Mouse (Mus musculus) MEL (cell line): ENCODE results near the gene Taldo1. TPM values are rescaled to one million over a fixed set of nuclear protein-coding genes. Genes with fewer than 3 reads are reported as not detected.

Source experiments
- DNase-seq: peaks from one replicate; pipeline ENCODE4 v3.0.0; 2011; ENCODE audit warnings: low read depth, low spot score
- H3K27ac ChIP-seq: 2 replicates; pipeline ENCODE4 v1.5.1; 2012; ENCODE audit warnings: low read depth, mild to moderate bottlenecking, control low read depth, low read length, moderate library complexity; ENCODE audit not compliant: control insufficient read depth
- H3K27me3 ChIP-seq, 2 experiments: fragments of 150-350 bp in 1 of 2; sonication (generic) in 1 of 2; 2 replicates each; pipeline ENCODE4 v1.6.1; 2012; ENCODE audit warnings: low read length in 2 of 2, mild to moderate bottlenecking in 2 of 2, improper control_type of control experiment in 1 of 2, moderate library complexity in 1 of 2; ENCODE audit not compliant: insufficient read depth in 2 of 2, control insufficient read depth in 1 of 2
- H3K36me3 ChIP-seq, 2 experiments: 2 replicates each; pipeline ENCODE4 v1.6.1; 2012 to 2014; ENCODE audit warnings: low read length in 2 of 2, improper control_type of control experiment in 1 of 2, inconsistent platforms in 1 of 2, mild to moderate bottlenecking in 1 of 2; ENCODE audit not compliant: insufficient read depth in 2 of 2, control insufficient read depth in 1 of 2
- H3K4me1 ChIP-seq, 2 experiments: fragments of 150-350 bp in 1 of 2; sonication (generic) in 1 of 2; 2 replicates each; pipeline ENCODE4 v1.6.1; 2012; ENCODE audit warnings: low read length in 2 of 2, improper control_type of control experiment in 1 of 2, mild to moderate bottlenecking in 1 of 2; ENCODE audit not compliant: insufficient read depth in 2 of 2, control insufficient read depth in 1 of 2
- H3K4me3 ChIP-seq, 2 experiments: fragments of 150-350 bp in 1 of 2; sonication (generic) in 1 of 2; 2 replicates each; pipeline ENCODE4 v1.5.1; 2012; ENCODE audit warnings: low read depth in 2 of 2, low read length in 2 of 2, mild to moderate bottlenecking in 2 of 2, moderate library complexity in 2 of 2, control low read depth in 1 of 2, improper control_type of control experiment in 1 of 2; ENCODE audit not compliant: control insufficient read depth in 1 of 2, insufficient read depth in 1 of 2
- H3K79me2 ChIP-seq: 2 replicates; pipeline ENCODE4 v1.6.1; 2012; ENCODE audit warnings: mild to moderate bottlenecking, low read length, moderate library complexity; ENCODE audit not compliant: control insufficient read depth, poor library complexity, insufficient read depth
- H3K9ac ChIP-seq: 2 replicates; pipeline ENCODE4 v1.6.1; 2012; ENCODE audit warnings: low read depth, mild to moderate bottlenecking, control low read depth, low read length, moderate library complexity; ENCODE audit not compliant: control insufficient read depth, poor library complexity, severe bottlenecking
- H3K9me3 ChIP-seq: fragments of 150-350 bp; sonication (generic); replicated peaks from 2 replicates; pipeline ENCODE4 v1.6.1; 2012; ENCODE audit warnings: mild to moderate bottlenecking, low read length, improper control_type of control experiment, moderate library complexity; ENCODE audit not compliant: insufficient read depth
- CHD1 ChIP-seq: IDR thresholded peaks from 2 replicates; pipeline ENCODE4 v1.6.1; 2012; ENCODE audit warnings: low read depth, mild to moderate bottlenecking, inconsistent platforms, low read length, improper control_type of control experiment
- CTCF ChIP-seq, 3 experiments: IDR thresholded peaks in 2 of 3; conservative IDR thresholded peaks in 1 of 3; 2 replicates each; pipeline ENCODE4 v1.5.1; 2011 to 2012; ENCODE audit warnings: low read length in 3 of 3, low read depth in 2 of 3, mild to moderate bottlenecking in 2 of 3, improper control_type of control experiment in 1 of 3, inconsistent platforms in 1 of 3, mixed read lengths in 1 of 3, moderate library complexity in 1 of 3; ENCODE audit not compliant: control insufficient read depth in 1 of 3, insufficient read depth in 1 of 3, poor library complexity in 1 of 3, severe bottlenecking in 1 of 3
- ELF1 ChIP-seq: IDR thresholded peaks from 2 replicates; pipeline ENCODE4 v1.6.1; 2014; ENCODE audit warnings: low read depth, mild to moderate bottlenecking, inconsistent platforms, low read length, improper control_type of control experiment, moderate library complexity
- EP300 ChIP-seq, 2 experiments: IDR thresholded peaks; 2 replicates each; pipeline ENCODE4 v1.6.1; 2011; ENCODE audit warnings: improper control_type of control experiment in 2 of 2, low read length in 2 of 2, low read depth in 1 of 2, mild to moderate bottlenecking in 1 of 2
- GATA1 ChIP-seq: IDR thresholded peaks from 2 replicates; pipeline ENCODE4 v1.6.1; 2011; ENCODE audit warnings: low read depth, low read length, improper control_type of control experiment
- HCFC1 ChIP-seq: IDR thresholded peaks from 2 replicates; pipeline ENCODE4 v1.6.1; 2012; ENCODE audit warnings: low read depth, mild to moderate bottlenecking, inconsistent platforms, low read length, improper control_type of control experiment, moderate library complexity
- KAT2A ChIP-seq: conservative IDR thresholded peaks from 2 replicates; pipeline ENCODE4 v1.6.1; 2012; ENCODE audit warnings: low read depth, low read length, improper control_type of control experiment, inconsistent platforms
- MAFK ChIP-seq: IDR thresholded peaks from 2 replicates; pipeline ENCODE4 v1.6.1; 2011; ENCODE audit warnings: low read depth, mild to moderate bottlenecking, low read length, improper control_type of control experiment, borderline replicate concordance
- MAZ ChIP-seq: IDR thresholded peaks from 2 replicates; pipeline ENCODE4 v1.6.1; 2012; ENCODE audit warnings: low read depth, mild to moderate bottlenecking, inconsistent platforms, low read length, improper control_type of control experiment
- MEF2A ChIP-seq: IDR thresholded peaks from 2 replicates; pipeline ENCODE4 v1.6.1; 2014; ENCODE audit warnings: low read depth, mild to moderate bottlenecking, inconsistent platforms, low read length, improper control_type of control experiment; ENCODE audit not compliant: poor library complexity, insufficient replicate concordance, severe bottlenecking; ENCODE audit errors: extremely low read depth
- NELFE ChIP-seq: IDR thresholded peaks from 2 replicates; pipeline ENCODE4 v1.6.1; 2011; ENCODE audit warnings: low read depth, low read length, improper control_type of control experiment
- POLR2A ChIP-seq, 2 experiments: IDR thresholded peaks; 2 replicates each; pipeline ENCODE4 v1.6.1; 2011 to 2012; ENCODE audit warnings: low read length in 2 of 2, mild to moderate bottlenecking in 2 of 2, control low read depth in 1 of 2, improper control_type of control experiment in 1 of 2, low read depth in 1 of 2, moderate library complexity in 1 of 2; ENCODE audit not compliant: control insufficient read depth in 1 of 2, insufficient read depth in 1 of 2, poor library complexity in 1 of 2
- RAD21 ChIP-seq: IDR thresholded peaks from 2 replicates; pipeline ENCODE4 v1.6.1; 2011; ENCODE audit warnings: mild to moderate bottlenecking, low read depth, low read length, improper control_type of control experiment
- RCOR1 ChIP-seq: IDR thresholded peaks from 2 replicates; pipeline ENCODE4 v1.6.1; 2012; ENCODE audit warnings: low read depth, mild to moderate bottlenecking, inconsistent platforms, low read length, improper control_type of control experiment
- SIN3A ChIP-seq: IDR thresholded peaks from 2 replicates; pipeline ENCODE4 v1.6.1; 2012; ENCODE audit warnings: low read length, improper control_type of control experiment, inconsistent platforms
- SMC3 ChIP-seq: IDR thresholded peaks from 2 replicates; pipeline ENCODE4 v1.6.1; 2011; ENCODE audit warnings: low read depth, low read length, improper control_type of control experiment
- TBP ChIP-seq: IDR thresholded peaks from 2 replicates; pipeline ENCODE4 v1.8.0; 2011; ENCODE audit warnings: low read depth, low read length, improper control_type of control experiment
- ZMIZ1 ChIP-seq: IDR thresholded peaks from 2 replicates; pipeline ENCODE4 v1.6.1; 2012; ENCODE audit warnings: low read depth, mild to moderate bottlenecking, inconsistent platforms, low read length, improper control_type of control experiment, moderate library complexity
- ZNF384 ChIP-seq: IDR thresholded peaks from 2 replicates; pipeline ENCODE4 v1.6.1; 2012; ENCODE audit warnings: low read depth, mild to moderate bottlenecking, inconsistent platforms, low read length, improper control_type of control experiment
- polyA plus RNA-seq, 2 experiments: library from polyadenylated mRNA; stranded (reverse) in 1 of 2; unstranded in 1 of 2; fragments of >175 nt in 1 of 2; fragments of >200 nt in 1 of 2; gene quantifications; 2 replicates each; pipeline versions ENCODE4 v1.2.1 to v1.2.4; 2012; ENCODE audit warnings: low replicate concordance in 2 of 2, low read depth in 1 of 2; ENCODE audit not compliant: insufficient read length in 2 of 2, insufficient read depth in 1 of 2, missing spikeins in 1 of 2
- total RNA-seq: library from RNA; depleted of rRNA; stranded (reverse); fragments of 300-350 nt; gene quantifications from 2 replicates; pipeline ENCODE4 v1.2.3, GENCODE M21; 2012

Taldo1 gene
- total and polyA plus RNA-seq, 3 experiments: 298 to 415 TPM; not detected in 1

DNA sequence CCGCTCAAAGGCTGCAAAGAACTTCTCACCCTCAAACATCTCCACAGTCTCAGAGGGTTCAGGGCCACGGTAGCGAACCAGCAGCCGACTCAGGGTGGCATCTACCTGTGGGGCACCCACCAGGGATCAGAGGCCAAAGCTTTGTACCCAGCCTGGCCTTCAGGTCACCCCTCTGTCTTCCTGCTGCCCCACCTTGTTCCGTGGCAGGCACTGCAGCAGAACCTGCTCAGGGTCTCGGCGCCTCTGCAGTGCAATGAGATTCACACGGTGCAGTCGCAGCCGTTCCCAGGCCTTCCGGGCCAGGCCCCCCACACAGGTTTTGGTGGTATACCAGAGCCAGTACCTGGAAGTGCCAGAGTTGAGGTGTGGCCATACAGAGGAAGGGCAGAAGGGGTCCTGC lies 47.8 kb downstream of the Taldo1 start:
- no peak for DNase-seq
- Histone ChIP-seq H3K27ac (no peak overlapping the region), H3K36me3 (peaks cover 0 to 20% of the 10 kb centered on the region in 2 experiments; a peak in 3 of 4 replicates), H3K4me3 (no peak overlapping the region), H3K9ac (no peak overlapping the region), H3K4me1 (peaks cover 4 to 23% of the 10 kb centered on the region in 2 experiments; a peak in 3 of 4 replicates), H3K27me3 (no peaks in the 10 kb centered on the region), H3K9me3 (no peaks in the 10 kb centered on the region), H3K79me2 (peaks cover 43% of the 10 kb centered on the region)
- TF ChIP-seq MAFK: no peak
- TF ChIP-seq KAT2A: no peak
- no peak for TF ChIP-seq SMC3

DNA sequence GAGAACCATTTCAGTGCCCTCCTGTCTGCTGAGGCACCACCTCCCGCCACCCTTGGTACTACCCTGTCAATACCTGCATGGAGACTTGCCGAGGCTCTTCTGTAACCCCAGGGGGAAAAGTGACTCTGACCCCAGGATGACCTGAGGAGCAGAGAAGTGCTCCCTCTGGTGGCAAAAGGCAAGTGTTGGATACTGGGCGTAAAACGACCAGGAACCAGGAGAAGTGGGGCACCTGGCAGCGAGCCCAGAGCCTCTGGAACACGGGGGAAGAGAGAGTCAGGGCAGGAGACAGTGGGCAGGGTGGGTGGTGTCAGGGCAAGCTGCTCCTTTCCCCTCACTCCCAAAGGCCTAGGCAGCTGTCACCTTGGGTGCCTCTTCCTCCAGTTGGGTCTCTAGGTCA lies 48.6 kb downstream of the Taldo1 start:
- H3K4me1 ChIP-seq: peaks cover 4 to 19% of the 10 kb centered on the region in 2 experiments; a peak in 3 of 4 replicates
- H3K9me3 ChIP-seq: no peaks in the 10 kb centered on the region
- H3K4me3 ChIP-seq: no peak overlapping the region
- no peak overlapping the region for H3K27ac ChIP-seq
- H3K27me3 ChIP-seq: no peaks in the 10 kb centered on the region
- no peak overlapping the region for H3K9ac ChIP-seq
- no peak for TF ChIP-seq EP300 (IDR thresholded peaks at IDR 0.05; ENCODE audit: low read depth in 1 of 2, low read length in 2 of 2)
- TF ChIP-seq MEF2A: no peak
- no peak for TF ChIP-seq RCOR1
- peak; percentile 70 for TF ChIP-seq SMC3
- peak; percentile 46 for TF ChIP-seq RAD21
- TF ChIP-seq MAZ: peak; percentile 50; the same call in 1 of the 2 replicates
- no peak for TF ChIP-seq MAFK
- TF ChIP-seq ELF1: 0 out of 2 replicates have a peak, but pooled peaks have one; percentile 27
- peak; percentile 79 to 82 (median 80) for TF ChIP-seq CTCF (IDR thresholded peaks at IDR 0.05 in 2 of 3, conservative IDR thresholded peaks at IDR 0.05 in 1 of 3; ENCODE audit: control insufficient read depth in 1 of 3, insufficient read depth in 1 of 3, low read depth in 2 of 3, low read length in 3 of 3, poor library complexity in 1 of 3, severe bottlenecking in 1 of 3)
- 0 out of 2 replicates have a peak, but pooled peaks have one; percentile 28 for TF ChIP-seq SIN3A
- no peak for TF ChIP-seq ZMIZ1
- H3K79me2 ChIP-seq: peaks cover 37% of the 10 kb centered on the region
- DNase-seq: peak; percentile 72
- H3K36me3 ChIP-seq: peaks cover 0 to 16% of the 10 kb centered on the region in 2 experiments; a peak in 3 of 4 replicates

DNA sequence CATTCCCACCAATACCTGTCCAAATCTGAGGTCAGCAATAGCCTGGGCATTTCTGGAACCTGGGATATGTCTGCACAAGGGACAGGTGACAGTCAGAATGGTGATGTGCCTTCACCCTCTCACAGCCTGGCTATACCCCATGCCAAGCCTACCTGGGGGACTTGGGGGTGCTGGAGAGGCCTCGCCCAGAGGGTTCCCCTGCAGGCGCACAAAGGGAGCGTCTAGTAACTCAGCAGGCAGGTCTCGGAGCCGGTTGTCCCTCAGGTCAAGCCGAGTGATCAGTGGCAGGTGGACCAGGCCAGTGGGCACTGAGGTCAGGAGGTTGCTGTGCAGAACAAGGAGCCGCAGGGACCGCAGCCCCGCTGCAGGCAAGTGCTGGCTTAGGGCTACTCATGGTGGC lies 49.5 kb downstream of the Taldo1 start:
- no peak overlapping the region for H3K27ac ChIP-seq
- no peak overlapping the region for H3K9ac ChIP-seq
- peaks cover 0 to 10% of the 10 kb centered on the region in 2 experiments; a peak in 3 of 4 replicates for H3K36me3 ChIP-seq
- H3K4me3 ChIP-seq: no peak overlapping the region
- peaks cover 2 to 12% of the 10 kb centered on the region in 2 experiments; a peak in 3 of 4 replicates for H3K4me1 ChIP-seq
- TF ChIP-seq CTCF (IDR thresholded peaks at IDR 0.05 in 2 of 3, conservative IDR thresholded peaks at IDR 0.05 in 1 of 3; ENCODE audit: control insufficient read depth in 1 of 3, insufficient read depth in 1 of 3, low read depth in 2 of 3, low read length in 3 of 3, poor library complexity in 1 of 3, severe bottlenecking in 1 of 3): no peak
- no peak for TF ChIP-seq TBP
- no peak for TF ChIP-seq ELF1
- TF ChIP-seq POLR2A (IDR thresholded peaks at IDR 0.05; ENCODE audit: control insufficient read depth in 1 of 2, insufficient read depth in 1 of 2, low read depth in 1 of 2, low read length in 2 of 2, poor library complexity in 1 of 2): no peak
- TF ChIP-seq ZNF384: no peak
- no peak for TF ChIP-seq ZMIZ1
- TF ChIP-seq CHD1: no peak
- no peak for TF ChIP-seq HCFC1
- no peak for TF ChIP-seq NELFE
- no peak for TF ChIP-seq SMC3
- TF ChIP-seq SIN3A: no peak
- no peak for TF ChIP-seq GATA1
- no peak for DNase-seq
- H3K27me3 ChIP-seq: no peaks in the 10 kb centered on the region
- no peaks in the 10 kb centered on the region for H3K9me3 ChIP-seq
- peaks cover 29% of the 10 kb centered on the region for H3K79me2 ChIP-seq
